Mouse (Mus musculus) embryonic facial prominence, embryonic 15.5 days (tissue): ENCODE measurements around the gene Gm17087. TPM values are rescaled to one million over a fixed set of nuclear protein-coding genes. Genes with fewer than 3 reads are reported as not detected.

Experiments
- ATAC-seq: fragments of 200-750 bp; cut with Nextera tagmentation; 2 replicates; pipeline ENCODE4 v1.8.0; 2017; ENCODE audit warnings: low read depth, moderate TSS enrichment; ENCODE audit not compliant: insufficient number of reproducible peaks, low FRiP score, low TSS enrichment
- H3K27ac ChIP-seq: fragments of 300-500 bp; sonication (generic); replicated peaks from 2 replicates; pipeline ENCODE4 v1.5.1; 2015; ENCODE audit warnings: mild to moderate bottlenecking, inconsistent platforms
- H3K27me3 ChIP-seq: fragments of 300-500 bp; sonication (generic); 2 replicates; pipeline ENCODE4 v1.6.1; 2015; ENCODE audit warnings: inconsistent platforms
- H3K36me3 ChIP-seq: fragments of 300-500 bp; sonication (generic); 2 replicates; pipeline ENCODE4 v1.6.1; 2015; ENCODE audit warnings: mild to moderate bottlenecking, inconsistent platforms
- H3K4me1 ChIP-seq: fragments of 300-500 bp; sonication (generic); 2 replicates; pipeline ENCODE4 v1.6.1; 2015; ENCODE audit warnings: inconsistent platforms
- H3K4me2 ChIP-seq: fragments of 300-500 bp; sonication (generic); replicated peaks from 2 replicates; pipeline ENCODE4 v1.6.1; 2015; ENCODE audit warnings: mild to moderate bottlenecking, inconsistent platforms
- H3K4me3 ChIP-seq: fragments of 300-500 bp; sonication (generic); replicated peaks from 2 replicates; pipeline ENCODE4 v1.5.1; 2015; ENCODE audit warnings: mild to moderate bottlenecking, inconsistent platforms
- H3K9ac ChIP-seq: fragments of 300-500 bp; sonication (generic); 2 replicates; pipeline ENCODE4 v1.6.1; 2015; ENCODE audit warnings: inconsistent platforms
- H3K9me3 ChIP-seq: fragments of 300-500 bp; sonication (generic); replicated peaks from 2 replicates; pipeline ENCODE4 v1.6.1; 2016; ENCODE audit warnings: inconsistent platforms
- WGBS: fragments of 180-500 bp; shearing (Covaris S2); methylation state at CpG from one replicate; pipeline ENCODE4 v1.1.7; 2015; 5-methylcytosine and 5-hydroxymethylcytosine counted together
- polyA plus RNA-seq: library from polyadenylated mRNA; unstranded; fragments of >200 nt; fragmentation: Nextera tagmentation; extraction: Ambion mirVana; gene quantifications from 2 replicates; pipeline ENCODE4 v1.2.1, GENCODE M21; 2015

The Gm17087 gene
- 0.25 TPM in 1 of 2 replicates, not detected in the other for polyA plus RNA-seq

DNA sequence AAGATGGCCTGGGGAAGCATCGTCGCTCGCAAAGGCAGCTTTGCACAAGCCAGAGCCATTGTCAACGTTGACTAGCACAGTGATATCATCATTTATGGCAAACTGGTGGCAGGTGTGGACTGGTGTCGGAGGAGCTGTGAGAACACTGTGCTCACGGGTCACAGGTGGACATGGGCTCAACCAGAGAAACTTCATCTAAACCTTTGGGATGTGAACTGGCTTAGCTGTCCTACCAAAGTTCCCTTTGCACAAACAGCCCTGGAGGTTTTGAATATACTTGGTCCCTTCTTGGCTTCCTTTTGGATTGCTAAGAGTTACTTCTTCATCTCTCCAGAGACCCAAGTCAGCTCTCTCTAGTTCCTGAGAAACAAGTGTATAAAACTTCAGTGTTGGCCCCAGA, at the start of gene Gm17087:
TSS of gene Gm17087 (minus strand) at position 101 of the 400 bp plus-strand sequence.
- Histone ChIP-seq H3K4me3 (no peak within 1 kb of the TSS), H3K4me2 (no peak within 1 kb of the TSS), H3K27me3 (no peaks in the 10 kb centered on the region), H3K9ac (no peak within 1 kb of the TSS), H3K36me3 (no peaks in the 10 kb centered on the region), H3K27ac (no peak within 1 kb of the TSS), H3K9me3 (no peaks in the 10 kb centered on the region), H3K4me1 (no peaks in the 10 kb centered on the region)
- 89% methylated on average over 6 of the region's 6 CpGs for WGBS
- no peak for ATAC-seq

GRCm38 (mm10) chr17:8613882-8614551, 47.3 kb upstream of the Gm17087 start:
- no peak overlapping the region for H3K9ac ChIP-seq
- no peaks in the 10 kb centered on the region for H3K36me3 ChIP-seq
- no peak for ATAC-seq
- no peak overlapping the region for H3K4me3 ChIP-seq
- WGBS: 32% methylated on average over 7 of the region's 7 CpGs
- no peaks in the 10 kb centered on the region for H3K9me3 ChIP-seq
- no peaks in the 10 kb centered on the region for H3K27me3 ChIP-seq
- H3K4me2 ChIP-seq: no peak overlapping the region
- H3K4me1 ChIP-seq: no peaks in the 10 kb centered on the region
- H3K27ac ChIP-seq: no peak overlapping the region

- Histone ChIP-seq H3K9ac (no peak overlapping the region), H3K27ac (no peak overlapping the region), H3K4me1 (no peaks in the 10 kb centered on the region), H3K4me3 (no peak overlapping the region), H3K27me3 (no peaks in the 10 kb centered on the region), H3K9me3 (no peaks in the 10 kb centered on the region), H3K4me2 (no peak overlapping the region), H3K36me3 (no peaks in the 10 kb centered on the region)
- no peak for ATAC-seq
- whole genome bisulfite sequencing: 85% methylated on average over 4 of the region's 4 CpGs
These were observed 45.2 kb upstream of the Gm17087 start for GRCm38 (mm10) chr17:8611916-8612315.

- H3K9ac ChIP-seq: no peak overlapping the region
- no peaks in the 10 kb centered on the region for H3K27me3 ChIP-seq
- H3K9me3 ChIP-seq: no peaks in the 10 kb centered on the region
- H3K4me1 ChIP-seq: no peaks in the 10 kb centered on the region
- no peak overlapping the region for H3K27ac ChIP-seq
- H3K4me2 ChIP-seq: no peak overlapping the region
- 66% methylated on average over 3 of the region's 3 CpGs for WGBS
- H3K4me3 ChIP-seq: no peak overlapping the region
- H3K36me3 ChIP-seq: no peaks in the 10 kb centered on the region
- no peak for ATAC-seq
These were observed 39.9 kb upstream of the Gm17087 start for GRCm38 (mm10) chr17:8606695-8607094.

- no peak for ATAC-seq
- H3K4me2 ChIP-seq: no peak overlapping the region
- H3K4me1 ChIP-seq: no peaks in the 10 kb centered on the region
- no peaks in the 10 kb centered on the region for H3K27me3 ChIP-seq
- no peaks in the 10 kb centered on the region for H3K9me3 ChIP-seq
- WGBS: 75% methylated on average over 5 of the region's 5 CpGs
- H3K4me3 ChIP-seq: no peak overlapping the region
- no peaks in the 10 kb centered on the region for H3K36me3 ChIP-seq
- no peak overlapping the region for H3K27ac ChIP-seq
- no peak overlapping the region for H3K9ac ChIP-seq
These were observed 39.2 kb upstream of the Gm17087 start for GRCm38 (mm10) chr17:8605921-8606320.

DNA sequence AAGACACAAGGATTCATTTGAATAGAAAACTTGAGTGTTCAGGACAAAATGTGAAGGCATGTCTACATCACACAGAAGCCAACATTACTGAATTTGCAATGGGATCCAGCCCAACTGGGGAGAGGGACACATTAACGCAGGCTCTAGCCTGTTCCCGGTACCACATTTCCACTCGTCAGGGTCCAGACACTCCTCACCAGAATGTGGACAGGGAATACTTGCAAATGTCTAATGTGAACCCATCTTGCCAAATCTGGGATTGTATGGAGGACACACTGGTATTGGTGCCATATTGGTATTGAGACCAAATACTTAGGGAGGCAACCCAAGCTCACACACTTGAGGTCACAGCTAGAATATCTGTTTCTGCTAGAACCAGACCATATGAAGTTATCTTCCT, 36.2 kb upstream of the Gm17087 start:
- no peak overlapping the region for H3K27ac ChIP-seq
- H3K4me2 ChIP-seq: no peak overlapping the region
- H3K9ac ChIP-seq: no peak overlapping the region
- H3K4me3 ChIP-seq: no peak overlapping the region
- H3K27me3 ChIP-seq: 0 out of 2 replicates have a peak, but pooled peaks cover 2% of the 10 kb centered on the region
- WGBS: 85% methylated on average over 3 of the region's 3 CpGs
- no peak for ATAC-seq
- H3K36me3 ChIP-seq: no peaks in the 10 kb centered on the region
- H3K4me1 ChIP-seq: no peaks in the 10 kb centered on the region
- H3K9me3 ChIP-seq: no peaks in the 10 kb centered on the region

GRCm38 (mm10) chr17:8597790-8598189, 31.0 kb upstream of the Gm17087 start:
- no peaks in the 10 kb centered on the region for H3K36me3 ChIP-seq
- ATAC-seq: peak; percentile 51; the same call in 1 of the 2 replicates
- H3K4me2 ChIP-seq: no peak overlapping the region
- H3K27ac ChIP-seq: no peak overlapping the region
- no peaks in the 10 kb centered on the region for H3K9me3 ChIP-seq
- H3K4me1 ChIP-seq: no peaks in the 10 kb centered on the region
- 0 out of 2 replicates have a peak, but pooled peaks cover 6% of the 10 kb centered on the region for H3K27me3 ChIP-seq
- 7% methylated on average over 7 of the region's 7 CpGs for WGBS
- no peak overlapping the region for H3K9ac ChIP-seq
- no peak overlapping the region for H3K4me3 ChIP-seq

DNA sequence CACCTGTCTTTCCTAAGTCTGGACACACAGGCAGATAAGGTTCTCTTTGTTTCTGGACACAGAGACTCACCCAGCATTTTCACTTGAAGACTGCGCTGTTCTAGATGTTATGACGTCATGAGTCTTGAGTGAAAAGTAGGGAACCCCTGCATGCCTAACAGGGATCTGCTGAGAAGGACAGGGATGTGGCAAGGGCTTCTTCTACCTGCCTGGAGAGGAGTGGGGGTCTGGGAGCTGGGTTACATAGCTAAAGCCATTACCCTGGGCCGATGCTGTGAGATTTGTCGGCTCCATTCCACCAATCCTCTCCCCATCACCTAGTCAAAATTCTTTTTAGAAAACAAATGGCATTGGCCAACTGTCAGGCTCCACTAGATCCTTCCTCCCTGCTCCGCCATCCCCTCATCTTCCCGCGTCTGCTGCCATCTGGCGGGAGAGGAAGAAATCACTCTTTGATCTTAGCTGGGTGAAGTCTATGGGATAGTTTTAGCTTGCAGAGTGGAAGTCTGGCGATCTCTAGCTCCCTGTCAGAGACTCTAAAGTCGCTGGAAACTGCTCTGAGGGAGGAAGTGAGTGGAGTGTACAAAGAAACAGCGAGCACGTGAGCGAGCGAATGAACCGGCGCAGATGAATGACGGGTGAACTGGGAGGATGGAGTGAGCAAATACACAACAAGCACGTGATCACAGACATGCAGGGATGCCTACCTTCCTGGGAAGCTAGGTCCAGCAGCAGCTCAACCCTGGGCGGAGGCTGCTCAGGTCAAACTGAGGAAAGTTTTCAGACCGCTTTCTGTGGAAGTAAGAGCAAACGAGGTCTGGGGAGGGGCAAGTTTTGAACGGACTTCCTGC, 25.9 kb upstream of the Gm17087 start:
- ATAC-seq: peak; percentile 60; the same call in 1 of the 2 replicates
- Histone ChIP-seq H3K9me3 (no peaks in the 10 kb centered on the region), H3K4me2 (peak overlapping the region; percentile 42), H3K27ac (no peak overlapping the region), H3K4me1 (no peaks in the 10 kb centered on the region), H3K27me3 (peaks cover 4% of the 10 kb centered on the region; the same call in 1 of the 2 replicates), H3K4me3 (peak overlapping the region; percentile 16; the same call in 1 of the 2 replicates), H3K9ac (0 out of 2 replicates have a peak overlapping the region, but pooled peaks have one; percentile 15), H3K36me3 (no peaks in the 10 kb centered on the region)
- WGBS: 16% methylated on average over 22 of the region's 22 CpGs

- Histone ChIP-seq H3K27me3 (no peaks in the 10 kb centered on the region), H3K4me3 (no peak overlapping the region), H3K27ac (no peak overlapping the region), H3K4me1 (no peaks in the 10 kb centered on the region), H3K9me3 (no peaks in the 10 kb centered on the region), H3K4me2 (no peak overlapping the region), H3K36me3 (no peaks in the 10 kb centered on the region), H3K9ac (no peak overlapping the region)
- WGBS: 82% methylated on average over 8 of the region's 8 CpGs
- no peak for ATAC-seq
These were observed 14.8 kb upstream of the Gm17087 start for GRCm38 (mm10) chr17:8581579-8581978.

DNA sequence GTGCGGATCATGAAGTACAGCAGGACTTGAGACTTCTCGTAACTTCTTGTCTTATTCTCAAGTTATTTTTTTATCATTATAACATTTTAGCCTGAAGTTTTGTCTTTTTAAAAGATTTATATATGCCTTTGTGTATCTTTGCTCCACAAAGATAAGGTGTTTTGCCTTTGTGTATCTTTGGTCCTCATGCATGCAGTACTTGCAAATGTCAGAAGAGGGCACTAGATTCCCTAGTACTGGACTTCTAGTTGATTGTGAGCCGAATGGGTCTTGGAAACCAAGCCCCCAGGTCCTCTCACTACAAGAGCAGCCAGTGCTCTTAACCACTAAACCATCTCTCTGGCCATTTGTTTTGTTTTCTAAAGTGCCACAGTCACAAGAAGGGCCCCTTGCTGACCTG, 13.6 kb upstream of the Gm17087 start:
- H3K9ac ChIP-seq: no peak overlapping the region
- ATAC-seq: no peak
- WGBS: 69% methylated on average over 3 of the region's 3 CpGs
- no peaks in the 10 kb centered on the region for H3K4me1 ChIP-seq
- H3K36me3 ChIP-seq: no peaks in the 10 kb centered on the region
- no peak overlapping the region for H3K4me2 ChIP-seq
- no peak overlapping the region for H3K4me3 ChIP-seq
- no peaks in the 10 kb centered on the region for H3K27me3 ChIP-seq
- H3K9me3 ChIP-seq: no peaks in the 10 kb centered on the region
- H3K27ac ChIP-seq: no peak overlapping the region

GRCm38 (mm10) chr17:8573542-8574260, 7.0 kb upstream of the Gm17087 start:
- Histone ChIP-seq H3K36me3 (no peaks in the 10 kb centered on the region), H3K27ac (no peak overlapping the region), H3K4me3 (no peak overlapping the region), H3K4me1 (no peaks in the 10 kb centered on the region), H3K9me3 (no peaks in the 10 kb centered on the region), H3K4me2 (no peak overlapping the region), H3K27me3 (no peaks in the 10 kb centered on the region), H3K9ac (no peak overlapping the region)
- 79% methylated on average over 8 of the region's 8 CpGs for WGBS
- ATAC-seq: no peak
